Mouse (Mus musculus): ENCODE results near the gene Galnt18.

The Galnt18 gene

GRCm38 (mm10) chr7:111770585-111770984 lies 9.2 kb downstream of the Galnt18 start:
- DNase-seq, result no peak

DNA sequence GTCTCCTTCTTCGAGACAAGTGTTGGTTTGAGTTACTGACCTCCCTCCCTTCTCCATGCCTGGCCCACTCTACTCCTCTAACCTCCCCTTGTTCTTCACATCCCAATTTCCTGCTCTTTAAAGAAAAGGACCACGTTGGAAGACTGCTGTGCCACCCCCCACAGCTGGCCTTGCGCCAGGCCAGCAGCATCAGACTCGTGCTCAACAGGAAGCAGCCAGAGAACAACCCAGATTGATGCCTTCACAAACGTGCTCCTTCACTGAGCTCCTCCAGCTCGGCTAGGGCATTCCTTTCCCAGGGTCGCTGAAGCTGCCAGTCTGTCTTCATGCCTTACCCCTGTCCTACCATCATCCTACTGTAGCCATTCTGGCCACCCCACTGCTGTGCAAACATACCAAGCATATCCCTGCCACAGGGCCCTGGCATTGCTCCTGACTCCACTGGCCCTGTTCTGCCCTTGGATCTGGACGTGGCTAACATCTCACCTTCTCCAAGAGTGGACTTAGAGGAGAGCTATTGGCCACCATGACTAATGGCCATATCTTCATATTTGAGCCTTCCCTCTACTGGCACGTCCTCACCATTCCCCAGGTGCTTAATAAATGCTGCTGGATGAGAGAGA lies 13.5 kb downstream of the Galnt18 start:
- DNase-seq, result no peak

DNA sequence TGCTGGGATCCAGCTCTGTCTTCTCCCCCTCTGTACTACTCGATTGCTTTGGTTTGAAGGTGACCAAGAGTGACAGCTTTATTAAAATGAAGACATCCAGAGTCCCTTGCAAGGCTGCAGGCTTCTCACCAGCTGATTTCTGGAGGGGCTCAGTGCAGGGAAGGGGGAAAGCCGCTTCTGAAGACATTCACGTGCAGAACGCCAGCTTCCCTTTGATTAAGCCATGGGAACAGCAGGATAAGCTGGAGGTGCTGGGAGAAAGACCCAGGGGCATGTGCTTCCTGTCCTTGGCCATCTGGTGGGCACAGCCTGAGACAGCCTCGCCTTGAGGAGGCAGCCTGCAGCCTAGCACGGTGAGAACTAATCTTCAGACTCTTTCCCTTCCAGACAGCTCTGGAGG lies 17.0 kb downstream of the Galnt18 start:
- no peak for DNase-seq

- DNase-seq, result no peak
These were observed 31.2 kb downstream of the Galnt18 start for GRCm38 (mm10) chr7:111748571-111749071.

DNA sequence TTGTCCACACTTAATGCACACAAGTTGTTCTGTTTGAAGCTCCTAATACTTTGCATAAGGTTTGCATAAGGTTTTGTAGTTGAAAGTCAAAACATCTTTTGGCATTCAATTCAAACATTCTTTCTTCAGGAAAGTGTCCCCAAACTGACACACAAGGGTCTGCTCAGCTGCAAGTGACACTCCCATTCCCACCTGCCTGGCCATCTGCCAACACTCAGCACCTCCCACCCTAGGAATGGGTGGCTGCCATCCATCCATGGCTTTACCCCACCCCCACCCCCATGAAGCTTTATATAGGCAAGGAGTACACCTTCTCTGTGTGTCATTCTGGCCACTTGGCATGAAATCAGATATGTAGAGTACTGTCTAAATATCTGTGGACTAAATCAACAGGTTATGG lies 35.0 kb downstream of the Galnt18 start:
- DNase-seq, result no peak

- peak; percentile 27 for DNase-seq
These were observed 38.2 kb downstream of the Galnt18 start for GRCm38 (mm10) chr7:111741595-111741994.

DNA sequence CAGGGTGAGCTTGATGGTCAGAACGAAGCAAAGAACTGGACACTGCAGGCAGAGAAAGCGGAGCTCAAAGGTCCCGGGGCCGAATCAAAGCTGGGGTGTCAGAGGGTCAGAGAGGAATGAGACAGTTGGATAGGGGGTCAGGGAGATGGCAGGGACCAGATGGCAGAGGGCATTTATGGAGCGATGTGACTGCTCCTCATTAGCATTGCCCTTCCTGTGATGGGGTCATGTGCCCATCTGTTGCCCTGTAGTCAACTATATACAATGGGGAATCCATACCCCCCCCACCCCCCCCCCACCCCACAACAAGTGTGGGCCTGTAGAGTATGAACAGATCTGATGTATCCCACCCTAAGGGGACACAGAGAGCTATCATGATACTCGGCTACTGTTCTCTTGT lies 39.7 kb downstream of the Galnt18 start:
- no peak for DNase-seq

DNA sequence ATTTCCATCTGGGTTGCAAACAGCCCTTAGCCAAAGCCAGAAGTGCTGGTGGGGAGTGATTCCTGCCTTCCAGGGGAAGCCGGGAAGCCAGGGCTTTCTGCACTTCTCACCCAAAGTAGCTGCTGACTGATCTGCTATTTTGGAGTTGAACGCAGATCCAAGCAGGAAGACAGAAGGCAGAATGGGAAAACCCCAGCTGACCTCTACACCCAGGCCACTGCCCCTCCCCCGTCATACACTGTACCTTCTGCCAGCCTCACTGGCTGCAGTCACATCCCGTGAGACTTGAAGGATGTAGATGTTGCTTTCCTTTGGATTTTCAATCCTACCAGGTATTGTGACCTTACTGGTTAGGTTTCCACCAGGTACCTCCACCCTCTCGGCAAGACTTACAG lies 40.4 kb downstream of the Galnt18 start:
- DNase-seq, result no peak

DNA sequence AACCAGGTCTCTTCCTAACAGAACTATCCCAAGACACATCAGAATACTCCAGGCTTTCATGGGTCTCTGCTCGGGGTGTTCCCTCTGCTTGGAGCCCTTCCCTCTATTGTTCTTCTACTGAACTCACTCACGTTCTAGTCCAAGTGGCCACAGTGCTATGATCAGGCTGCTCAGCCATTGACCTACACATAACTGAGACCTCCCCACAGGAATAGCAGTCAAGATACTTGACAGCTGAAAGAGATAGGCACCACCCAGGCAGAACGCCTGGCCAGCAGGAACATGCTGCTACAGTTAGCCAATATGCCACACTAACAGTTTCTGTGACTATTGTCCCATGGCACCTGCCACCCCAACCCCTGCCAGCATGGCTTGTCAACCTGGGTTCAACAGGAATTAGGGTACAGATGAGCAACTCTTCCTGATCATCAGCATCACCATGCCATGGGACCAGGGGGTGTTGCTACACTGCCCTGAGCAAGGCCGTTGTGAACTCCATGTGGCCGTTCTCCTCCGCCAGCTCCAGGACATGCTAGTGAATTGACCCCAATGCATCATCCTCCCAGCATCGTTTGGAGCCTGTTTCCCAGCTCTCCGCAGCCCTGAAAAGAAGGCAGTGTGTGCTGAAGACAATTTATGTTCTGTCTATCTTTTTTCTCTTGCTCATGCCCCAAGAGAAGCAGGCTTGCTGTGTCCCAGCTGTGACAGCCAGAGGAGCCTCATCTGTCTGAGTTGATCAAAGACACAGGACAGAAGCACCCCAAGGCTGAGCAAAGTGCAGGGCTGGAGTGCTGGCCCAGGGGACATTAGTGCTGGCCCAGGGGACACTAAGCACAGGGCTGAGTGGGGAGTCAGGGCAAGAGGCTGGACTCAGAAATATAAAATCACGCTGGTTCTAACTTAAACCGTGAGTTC lies 41.1 kb downstream of the Galnt18 start:
- DNase-seq, result no peak

- DNase-seq, result no peak
These were observed 42.4 kb downstream of the Galnt18 start for GRCm38 (mm10) chr7:111737426-111737825.

- DNase-seq, result peak; percentile 33
These were observed 43.4 kb downstream of the Galnt18 start for GRCm38 (mm10) chr7:111736365-111736764.

GRCm38 (mm10) chr7:111730346-111731269 lies 49.2 kb downstream of the Galnt18 start:
- DNase-seq, result peak; percentile 22

GRCm38 (mm10) chr7:111726928-111727327 lies 52.8 kb downstream of the Galnt18 start:
- no peak for DNase-seq

DNA sequence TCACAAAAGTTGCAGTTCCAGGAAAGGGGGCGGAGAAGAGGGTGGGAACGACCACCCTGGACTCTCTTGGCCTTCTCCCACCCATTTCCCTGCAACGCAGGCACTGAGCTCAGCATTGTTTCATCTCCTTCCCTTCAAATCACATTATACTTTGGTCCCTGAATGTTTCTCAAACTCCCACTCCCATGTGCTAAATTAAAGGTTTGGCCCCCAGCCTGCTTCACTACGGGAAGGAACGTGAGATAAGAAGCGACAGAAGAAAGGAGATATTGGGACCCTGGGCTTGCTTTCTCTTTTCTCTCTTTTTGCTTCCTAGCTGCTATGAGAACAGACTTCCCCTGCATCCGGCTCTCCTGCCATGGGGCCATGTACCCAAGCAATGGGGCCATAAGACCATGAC lies 55.0 kb downstream of the Galnt18 start:
- DNase-seq, result no peak

GRCm38 (mm10) chr7:111724004-111724403 lies 55.8 kb downstream of the Galnt18 start:
- DNase-seq, result no peak

DNA sequence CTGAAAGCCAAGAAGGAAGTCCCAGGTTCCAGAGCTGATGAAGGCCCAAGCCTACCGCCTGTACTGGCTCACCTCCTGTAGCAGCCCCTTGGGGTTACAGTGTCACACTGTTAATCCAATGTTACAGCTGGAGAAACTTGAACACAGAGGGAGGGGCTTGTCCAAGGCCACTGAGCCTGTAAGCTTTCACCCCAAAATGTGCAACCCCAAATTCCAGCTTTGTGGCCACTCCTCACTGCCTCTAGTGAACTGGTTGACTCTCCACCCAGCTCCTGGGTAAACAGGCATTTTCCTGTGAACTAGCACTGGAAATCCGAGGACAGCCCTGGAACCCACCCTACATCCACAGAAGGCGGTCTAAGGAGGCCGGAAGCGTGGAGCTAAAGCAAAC lies 58.5 kb downstream of the Galnt18 start:
- no peak for DNase-seq

DNA sequence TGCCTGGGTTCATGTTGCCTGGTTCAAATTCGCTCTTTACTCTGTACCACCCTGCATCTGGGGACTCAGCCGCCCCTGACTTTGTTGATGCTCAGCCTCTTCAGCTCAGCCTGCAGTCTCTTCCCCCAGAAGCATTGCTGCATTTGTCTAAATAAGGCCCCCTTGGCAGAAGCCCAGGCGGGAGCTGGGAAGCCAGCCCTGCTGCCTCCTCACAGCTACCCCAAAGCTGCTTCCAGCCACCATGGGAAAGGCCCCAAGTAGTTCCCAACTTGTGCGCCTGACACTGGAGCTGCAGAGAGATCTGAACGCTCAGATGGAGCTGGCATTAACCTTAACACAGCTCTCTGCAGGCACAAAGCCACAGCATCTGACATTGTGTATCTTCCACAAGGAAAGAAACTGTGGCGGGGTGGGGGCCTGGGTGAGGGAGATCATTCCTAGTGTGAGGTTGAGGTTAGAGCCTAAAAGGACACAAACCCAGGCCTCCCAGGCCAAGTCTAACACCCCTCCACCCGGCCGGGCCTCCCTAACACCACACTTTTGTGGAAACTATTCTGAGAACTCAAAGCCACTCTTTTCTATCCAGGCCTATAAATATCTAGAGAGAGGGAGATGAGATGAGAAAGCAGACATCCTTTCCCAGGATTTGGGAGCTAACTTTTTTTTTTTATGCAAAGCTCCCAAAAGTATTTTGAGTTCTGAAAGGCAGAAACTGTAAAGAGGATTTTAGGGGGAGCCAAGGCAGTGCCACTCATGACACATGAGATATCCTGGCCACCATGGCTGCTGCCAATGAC lies 59.1 kb downstream of the Galnt18 start:
- DNase-seq, result no peak

DNA sequence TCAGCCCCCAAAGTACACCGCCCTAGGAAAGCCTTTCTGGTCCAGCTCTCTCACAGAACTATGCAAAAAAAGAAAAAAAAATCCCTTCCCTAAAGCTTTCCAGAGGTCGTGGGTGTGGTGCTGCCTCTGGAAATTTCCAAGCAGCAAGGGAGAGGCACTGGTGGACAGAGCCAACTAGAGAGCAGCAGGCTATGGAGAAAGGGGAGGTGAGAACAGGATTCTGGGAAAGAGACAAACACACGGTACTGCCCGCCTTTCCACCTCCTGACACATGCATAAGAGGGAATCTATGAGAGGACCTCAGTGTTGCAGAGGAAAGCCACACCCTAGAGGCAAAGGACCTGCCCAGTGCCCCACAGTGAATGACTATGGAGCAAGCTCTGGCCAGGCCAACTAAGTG lies 60.9 kb downstream of the Galnt18 start:
- DNase-seq, result no peak

DNA sequence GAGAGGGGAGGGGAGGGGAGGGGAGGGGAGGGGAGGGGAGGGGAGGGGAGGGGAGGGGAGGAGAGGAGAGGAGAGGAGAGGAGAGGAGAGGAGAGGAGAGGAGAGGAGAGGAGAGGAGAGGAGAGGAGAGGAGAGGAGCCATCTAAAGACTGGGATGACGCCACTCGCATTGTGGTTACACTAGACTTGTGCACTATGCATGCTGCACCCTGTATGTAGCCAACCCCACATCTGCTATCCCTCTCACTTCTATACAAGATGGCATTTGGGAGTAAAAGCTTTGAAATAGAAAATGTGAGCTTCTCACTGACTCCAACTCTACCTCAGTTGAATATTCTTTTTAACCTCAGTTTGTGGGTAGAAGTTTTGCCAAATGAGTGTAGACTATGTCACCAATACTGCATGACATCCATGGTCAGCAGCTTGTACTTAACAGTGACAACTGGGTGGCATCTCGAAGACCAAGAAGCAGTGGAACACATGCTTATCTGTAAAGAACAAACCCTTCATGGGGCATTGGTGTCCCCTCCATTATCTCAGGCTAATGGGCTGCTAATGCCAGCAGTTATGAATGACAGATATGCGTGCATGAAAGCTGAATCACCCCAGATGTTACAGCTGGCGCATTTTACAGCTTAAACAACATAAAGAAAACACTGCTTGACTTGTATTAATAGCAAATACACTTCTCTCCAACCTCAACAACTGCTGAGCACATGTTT lies 65.0 kb downstream of the Galnt18 start:
- no peak for DNase-seq

DNA sequence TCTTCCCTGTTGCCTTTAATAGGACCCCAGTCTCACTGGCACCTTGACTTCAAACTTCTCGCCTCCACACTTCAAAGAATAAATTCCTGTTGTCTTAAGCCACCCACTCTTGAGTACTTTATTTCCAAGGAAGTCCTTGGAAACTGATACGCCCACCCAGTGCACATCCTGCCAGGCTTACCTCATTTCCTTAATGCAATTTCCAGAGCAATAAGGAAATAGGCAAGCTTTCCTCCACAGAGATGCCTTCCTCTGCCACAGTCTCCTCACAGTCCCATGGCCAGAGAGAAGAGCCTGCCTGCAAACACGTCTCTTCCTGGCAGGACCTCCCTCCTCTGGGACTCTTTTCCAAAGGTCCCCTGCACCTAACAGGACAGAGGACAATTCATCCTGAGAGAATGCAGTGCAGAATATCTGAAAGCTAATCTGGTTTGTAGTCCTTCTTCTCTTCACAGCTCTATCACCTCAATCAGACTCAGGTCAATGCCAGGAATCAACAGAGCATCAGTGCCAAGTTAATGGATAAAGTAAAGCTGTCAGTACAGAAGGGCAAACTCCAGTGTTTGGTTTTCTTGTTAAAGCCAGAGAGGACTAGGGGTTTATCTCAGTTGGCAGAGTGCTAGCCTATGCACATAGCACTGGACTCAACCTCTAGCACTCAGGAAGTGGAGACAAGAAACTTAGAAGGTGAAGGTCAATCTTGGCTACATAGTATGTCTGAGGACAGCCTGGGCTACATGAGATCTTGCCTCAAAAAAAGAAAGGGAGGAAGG lies 65.8 kb downstream of the Galnt18 start:
- no peak for DNase-seq

- no peak for DNase-seq
These were observed 67.0 kb downstream of the Galnt18 start for GRCm38 (mm10) chr7:111712797-111713196.

Measured in cerebellum, adult 9-10 months (tissue).